Mouse (Mus musculus) heart, postnatal 0 days (tissue): ENCODE measurements around the gene Rbm17.

Experiments
- CTCF ChIP-seq: IDR thresholded peaks from 2 replicates; pipeline ENCODE4 v1.5.1; 2016; ENCODE audit warnings: antibody characterized with exemption, control low read depth, low read depth
- EP300 ChIP-seq: IDR thresholded peaks from 2 replicates; pipeline ENCODE4 v1.6.1; 2016; ENCODE audit warnings: antibody characterized with exemption, low read depth

- TF ChIP-seq EP300, result no peak
- no peak for TF ChIP-seq CTCF
Observed at GRCm38 (mm10) chr2:11637115-11637514, 33.2 kb upstream of the Rbm17 start.
